Mouse (Mus musculus): Measurements from ENCODE around the gene Rae1. TPM values are rescaled to one million over a fixed set of nuclear protein-coding genes. Genes with fewer than 3 reads are reported as not detected.

The Rae1 gene
- polyA plus RNA-seq, 1 experiment from 2014 or later = 155 TPM

- Histone ChIP-seq H3K27ac (replicated peaks; ENCODE audit: low read depth, low read length) (no peak overlapping the region), H3K9me3 (replicated peaks; ENCODE audit: control insufficient read depth, low read length) (no peaks in the 10 kb centered on the region), H3K27me3 (ENCODE audit: control insufficient read depth, insufficient read depth, low read length) (no peaks in the 10 kb centered on the region), H3K9ac (replicated peaks; ENCODE audit: low read length) (no peak overlapping the region), H3K4me3 (ENCODE audit: low read depth, low read length) (no peak overlapping the region), H3K36me3 (replicated peaks; ENCODE audit: control insufficient read depth, insufficient read depth, low read depth, low read length) (no peaks in the 10 kb centered on the region), H3K4me2 (ENCODE audit: low read depth, low read length) (no peak overlapping the region), H3K4me1 (ENCODE audit: control insufficient read depth, insufficient read depth, low read length) (no peaks in the 10 kb centered on the region)
- no peak for ATAC-seq (replicated peaks; ENCODE audit: insufficient number of reproducible peaks, low FRiP score, low TSS enrichment, low read depth)
- WGBS = 85% methylated on average over 3 of the region's 3 CpGs
- no peak for DNase-seq (ENCODE audit: low spot score)
Observed at GRCm38 (mm10) chr2:173040803-173041202, 40.9 kb downstream of the Rae1 start.

DNA sequence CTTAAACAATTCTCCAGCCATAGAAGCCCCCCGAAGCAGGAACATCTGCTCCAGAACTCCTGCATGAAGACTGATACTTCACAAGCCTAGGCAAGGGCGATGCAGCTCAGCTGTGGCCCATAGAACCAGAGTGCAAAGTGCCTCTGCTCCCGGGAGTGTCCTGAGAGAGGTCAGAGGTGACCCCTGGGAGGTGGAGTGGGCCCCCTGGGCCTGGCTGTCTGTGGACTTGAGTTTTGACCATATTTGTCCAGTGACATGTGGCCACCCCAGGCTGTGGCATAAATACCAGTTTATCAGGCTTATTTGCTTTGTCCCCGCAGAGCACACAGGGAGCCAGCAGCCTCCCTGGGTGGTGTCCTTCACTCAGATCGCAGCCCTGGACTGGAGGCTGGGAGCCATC lies 41.3 kb downstream of the Rae1 start:
- no peak for ATAC-seq (replicated peaks; ENCODE audit: insufficient number of reproducible peaks, low FRiP score, low TSS enrichment, low read depth)
- H3K27ac ChIP-seq (replicated peaks; ENCODE audit: low read depth, low read length) = no peak overlapping the region
- DNase-seq (ENCODE audit: low spot score) = no peak
- H3K4me3 ChIP-seq (ENCODE audit: low read depth, low read length) = no peak overlapping the region
- 61% methylated on average over 5 of the region's 5 CpGs for WGBS
- no peaks in the 10 kb centered on the region for H3K9me3 ChIP-seq (replicated peaks; ENCODE audit: control insufficient read depth, low read length)
- no peak overlapping the region for H3K9ac ChIP-seq (replicated peaks; ENCODE audit: low read length)
- H3K4me2 ChIP-seq (ENCODE audit: low read depth, low read length) = no peak overlapping the region
- H3K36me3 ChIP-seq (replicated peaks; ENCODE audit: control insufficient read depth, insufficient read depth, low read depth, low read length) = no peaks in the 10 kb centered on the region
- no peaks in the 10 kb centered on the region for H3K4me1 ChIP-seq (ENCODE audit: control insufficient read depth, insufficient read depth, low read length)
- no peaks in the 10 kb centered on the region for H3K27me3 ChIP-seq (ENCODE audit: control insufficient read depth, insufficient read depth, low read length)

- no peaks in the 10 kb centered on the region for H3K9me3 ChIP-seq (replicated peaks; ENCODE audit: control insufficient read depth, low read length)
- ATAC-seq (replicated peaks; ENCODE audit: insufficient number of reproducible peaks, low FRiP score, low TSS enrichment, low read depth) (no peak), DNase-seq (ENCODE audit: low spot score) (no peak)
- no peaks in the 10 kb centered on the region for H3K27me3 ChIP-seq (ENCODE audit: control insufficient read depth, insufficient read depth, low read length)
- H3K36me3 ChIP-seq (replicated peaks; ENCODE audit: control insufficient read depth, insufficient read depth, low read depth, low read length) = no peaks in the 10 kb centered on the region
- no peaks in the 10 kb centered on the region for H3K4me1 ChIP-seq (ENCODE audit: control insufficient read depth, insufficient read depth, low read length)
- H3K9ac ChIP-seq (replicated peaks; ENCODE audit: low read length) = no peak overlapping the region
- WGBS = 77% methylated on average over 1 of the region's 1 CpGs
- no peak overlapping the region for H3K27ac ChIP-seq (replicated peaks; ENCODE audit: low read depth, low read length)
- no peak overlapping the region for H3K4me3 ChIP-seq (ENCODE audit: low read depth, low read length)
- H3K4me2 ChIP-seq (ENCODE audit: low read depth, low read length) = no peak overlapping the region
Observed at GRCm38 (mm10) chr2:173041893-173042292, 42.0 kb downstream of the Rae1 start.

DNA sequence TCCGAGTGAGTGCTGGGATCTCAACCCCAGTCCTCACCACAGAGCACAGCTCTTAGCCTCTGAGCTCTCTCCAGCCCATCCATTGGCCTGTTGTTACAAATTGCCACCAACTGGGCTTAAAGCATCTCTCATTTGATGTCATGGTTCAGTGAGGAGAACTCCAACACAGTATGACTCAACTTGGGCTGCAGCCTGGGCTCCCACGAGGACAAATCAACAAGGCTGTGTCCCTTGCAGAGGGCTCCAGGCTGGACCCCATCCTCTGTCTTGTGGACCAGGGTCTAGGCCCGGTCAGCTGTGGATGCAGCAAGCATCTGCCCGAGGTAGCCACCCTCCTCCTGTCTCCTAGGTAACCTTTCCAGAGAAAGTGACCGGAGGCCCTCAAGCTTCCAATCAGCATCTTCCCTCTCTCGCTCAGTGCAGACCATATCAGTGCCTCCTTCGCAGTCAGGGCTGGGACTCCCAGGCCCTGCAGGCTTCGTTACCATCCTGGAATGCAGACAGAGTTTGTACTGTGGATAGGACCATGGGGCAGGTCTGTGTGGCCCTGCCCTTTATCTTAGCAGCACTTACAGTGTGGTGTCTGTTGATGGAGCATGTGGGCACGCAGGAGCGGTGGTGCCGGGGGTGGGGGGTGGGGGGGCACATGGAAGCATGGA lies 42.7 kb downstream of the Rae1 start:
- Histone ChIP-seq H3K4me1 (ENCODE audit: control insufficient read depth, insufficient read depth, low read length) (no peaks in the 10 kb centered on the region), H3K4me2 (ENCODE audit: low read depth, low read length) (no peak overlapping the region), H3K27ac (replicated peaks; ENCODE audit: low read depth, low read length) (no peak overlapping the region), H3K36me3 (replicated peaks; ENCODE audit: control insufficient read depth, insufficient read depth, low read depth, low read length) (no peaks in the 10 kb centered on the region), H3K9me3 (replicated peaks; ENCODE audit: control insufficient read depth, low read length) (no peaks in the 10 kb centered on the region), H3K4me3 (ENCODE audit: low read depth, low read length) (no peak overlapping the region), H3K9ac (replicated peaks; ENCODE audit: low read length) (no peak overlapping the region; the same call in 1 of the 2 replicates), H3K27me3 (ENCODE audit: control insufficient read depth, insufficient read depth, low read length) (no peaks in the 10 kb centered on the region)
- 63% methylated on average over 11 of the region's 11 CpGs for WGBS
- no peak for DNase-seq (ENCODE audit: low spot score)
- ATAC-seq (replicated peaks; ENCODE audit: insufficient number of reproducible peaks, low FRiP score, low TSS enrichment, low read depth) = peak; percentile 35; the same call in 1 of the 2 replicates

DNA sequence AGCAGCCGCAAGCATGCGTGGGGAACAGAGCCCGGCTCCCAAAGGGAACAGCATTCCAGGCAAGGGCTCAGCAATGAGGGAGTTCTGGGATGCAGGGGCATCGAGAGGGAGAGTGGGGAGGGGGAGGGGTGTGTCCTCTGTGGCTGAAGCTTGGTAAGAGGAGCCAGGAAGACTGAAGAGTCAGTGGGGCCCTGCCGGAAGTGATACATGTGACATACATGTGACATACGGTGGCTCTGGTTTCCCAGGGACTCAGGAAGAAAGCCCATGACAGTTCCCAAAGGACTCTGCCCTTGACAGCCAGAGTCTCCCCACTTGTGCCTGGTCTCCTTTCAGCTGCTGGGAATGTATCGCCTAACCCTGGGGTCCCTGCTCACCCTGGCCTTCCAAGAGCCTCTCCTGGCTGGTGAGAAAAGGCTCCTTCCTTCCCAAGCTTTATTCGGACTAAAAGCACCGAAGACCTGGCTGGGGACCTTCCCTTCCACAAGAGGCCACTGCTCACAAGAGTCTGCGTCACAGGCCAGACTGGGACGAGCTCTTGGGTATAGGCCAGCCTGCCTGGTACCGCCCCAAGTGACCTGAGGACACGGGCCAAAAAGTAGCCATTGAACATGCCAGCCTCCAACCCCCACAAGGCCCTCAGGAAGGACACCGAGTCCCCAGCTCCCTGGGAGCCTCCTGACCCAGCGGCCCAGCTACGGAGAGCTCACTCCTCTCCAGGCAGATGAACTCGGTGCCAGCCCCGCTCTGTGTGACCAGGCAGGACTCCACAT lies 44.5 kb downstream of the Rae1 start:
- Histone ChIP-seq H3K9me3 (replicated peaks; ENCODE audit: control insufficient read depth, low read length) (no peaks in the 10 kb centered on the region), H3K4me2 (ENCODE audit: low read depth, low read length) (no peak overlapping the region), H3K36me3 (replicated peaks; ENCODE audit: control insufficient read depth, insufficient read depth, low read depth, low read length) (no peaks in the 10 kb centered on the region), H3K4me1 (ENCODE audit: control insufficient read depth, insufficient read depth, low read length) (no peaks in the 10 kb centered on the region), H3K27ac (replicated peaks; ENCODE audit: low read depth, low read length) (no peak overlapping the region), H3K4me3 (ENCODE audit: low read depth, low read length) (no peak overlapping the region), H3K9ac (replicated peaks; ENCODE audit: low read length) (no peak overlapping the region), H3K27me3 (ENCODE audit: control insufficient read depth, insufficient read depth, low read length) (no peaks in the 10 kb centered on the region)
- DNase-seq (ENCODE audit: low spot score) (no peak), ATAC-seq (replicated peaks; ENCODE audit: insufficient number of reproducible peaks, low FRiP score, low TSS enrichment, low read depth) (no peak)
- 77% methylated on average over 18 of the region's 18 CpGs for WGBS

GRCm38 (mm10) chr2:173046582-173047297 lies 46.8 kb downstream of the Rae1 start:
- H3K27ac ChIP-seq (replicated peaks; ENCODE audit: low read depth, low read length) = no peak overlapping the region

GRCm38 (mm10) chr2:173047471-173047870 lies 47.6 kb downstream of the Rae1 start:
- Histone ChIP-seq H3K27me3 (ENCODE audit: control insufficient read depth, insufficient read depth, low read length) (no peaks in the 10 kb centered on the region), H3K9ac (replicated peaks; ENCODE audit: low read length) (no peak overlapping the region), H3K36me3 (replicated peaks; ENCODE audit: control insufficient read depth, insufficient read depth, low read depth, low read length) (no peaks in the 10 kb centered on the region), H3K4me1 (ENCODE audit: control insufficient read depth, insufficient read depth, low read length) (peaks cover 2% of the 10 kb centered on the region; the same call in 1 of the 2 replicates), H3K4me3 (ENCODE audit: low read depth, low read length) (no peak overlapping the region), H3K27ac (replicated peaks; ENCODE audit: low read depth, low read length) (no peak overlapping the region), H3K4me2 (ENCODE audit: low read depth, low read length) (no peak overlapping the region), H3K9me3 (replicated peaks; ENCODE audit: control insufficient read depth, low read length) (no peaks in the 10 kb centered on the region)
- no peak for ATAC-seq (replicated peaks; ENCODE audit: insufficient number of reproducible peaks, low FRiP score, low TSS enrichment, low read depth)
- WGBS = 62% methylated on average over 5 of the region's 5 CpGs
- no peak for DNase-seq (ENCODE audit: low spot score)

More at GRCm38 (mm10) chr2:173046582-173047297, 46.8 kb downstream of the Rae1 start:
- no peak overlapping the region for H3K9ac ChIP-seq (replicated peaks; ENCODE audit: low read length)
- no peak overlapping the region for H3K4me3 ChIP-seq (ENCODE audit: low read depth, low read length)
- DNase-seq (ENCODE audit: low spot score) (no peak), ATAC-seq (replicated peaks; ENCODE audit: insufficient number of reproducible peaks, low FRiP score, low TSS enrichment, low read depth) (no peak)
- H3K4me1 ChIP-seq (ENCODE audit: control insufficient read depth, insufficient read depth, low read length) = peaks cover 2% of the 10 kb centered on the region; the same call in 1 of the 2 replicates
- H3K36me3 ChIP-seq (replicated peaks; ENCODE audit: control insufficient read depth, insufficient read depth, low read depth, low read length) = no peaks in the 10 kb centered on the region
- H3K9me3 ChIP-seq (replicated peaks; ENCODE audit: control insufficient read depth, low read length) = no peaks in the 10 kb centered on the region
- no peaks in the 10 kb centered on the region for H3K27me3 ChIP-seq (ENCODE audit: control insufficient read depth, insufficient read depth, low read length)
- no peak overlapping the region for H3K4me2 ChIP-seq (ENCODE audit: low read depth, low read length)
- WGBS = 69% methylated on average over 15 of the region's 15 CpGs
